Comparison of ENCODE assay signal across 15 mouse cellular contexts in genomic region chr13:24182878-24183277, GRCm38 (mm10).
DNase-seq lines count a peak whose midpoint lies in the region; ATAC-seq and TF ChIP-seq lines count a peak whose summit lies in the region.
"Had no signal": no experiment of that assay in that cellular context is flagged by ENCODE, and none has a peak within 500 bp of the region (broad histone marks: within the 10 kb centered on the region; RNA-seq: fewer than 3 reads in every experiment).

No protein-coding gene starts in this region.

- no peak overlapping the region for H3K27ac ChIP-seq in hindbrain, embryonic 11.5 days (ENCODE audit: low read depth, low read length)
- no peak overlapping the region for H3K27ac ChIP-seq in hindbrain, embryonic 13.5 days
- H3K27ac ChIP-seq in intestine, embryonic 16.5 days (ENCODE audit: low read length) = 0 out of 2 replicates have a peak overlapping the region, but pooled peaks have one; percentile 13
- H3K27ac ChIP-seq in stomach, embryonic 14.5 days (ENCODE audit: low read length) = peak overlapping the region; percentile 67
- H3K27ac ChIP-seq: embryonic facial prominence, embryonic 12.5 days; forebrain, embryonic 12.5 days; limb, embryonic 12.5 days; neural tube, embryonic 12.5 days had no signal

- no peaks in the 10 kb centered on the region for H3K36me3 ChIP-seq in hindbrain, embryonic 11.5 days (ENCODE audit: control insufficient read depth, insufficient read depth, low read length)
- no peaks in the 10 kb centered on the region for H3K36me3 ChIP-seq in hindbrain, embryonic 13.5 days
- H3K36me3 ChIP-seq in intestine, embryonic 16.5 days (ENCODE audit: control insufficient read depth, insufficient read depth, low read length) = no peaks in the 10 kb centered on the region
- H3K36me3 ChIP-seq in stomach, embryonic 14.5 days (ENCODE audit: control insufficient read depth, insufficient read depth, low read length) = no peaks in the 10 kb centered on the region
- H3K36me3 ChIP-seq: embryonic facial prominence, embryonic 12.5 days; forebrain, embryonic 12.5 days; limb, embryonic 12.5 days; neural tube, embryonic 12.5 days had no signal

- TF ChIP-seq CTCF in lung, adult 2 months (IDR thresholded peaks at IDR 0.05; ENCODE audit: insufficient read depth, low read length) = no peak

- no peak overlapping the region for H3K9ac ChIP-seq in hindbrain, embryonic 11.5 days (ENCODE audit: low read depth, low read length)
- H3K9ac ChIP-seq in hindbrain, embryonic 13.5 days = no peak overlapping the region
- no peak overlapping the region for H3K9ac ChIP-seq in intestine, embryonic 16.5 days (ENCODE audit: low read depth, low read length)
- no peak overlapping the region for H3K9ac ChIP-seq in stomach, embryonic 14.5 days (replicated peaks; ENCODE audit: low read depth, low read length)
- H3K9ac ChIP-seq: embryonic facial prominence, embryonic 12.5 days; forebrain, embryonic 12.5 days; limb, embryonic 12.5 days; neural tube, embryonic 12.5 days had no signal

- H3K27me3 ChIP-seq in hindbrain, embryonic 11.5 days (ENCODE audit: control insufficient read depth, insufficient read depth, low read length) = no peaks in the 10 kb centered on the region
- no peaks in the 10 kb centered on the region for H3K27me3 ChIP-seq in hindbrain, embryonic 13.5 days
- H3K27me3 ChIP-seq in intestine, embryonic 16.5 days (replicated peaks; ENCODE audit: control insufficient read depth, insufficient read depth, low read length) = no peaks in the 10 kb centered on the region
- H3K27me3 ChIP-seq in stomach, embryonic 14.5 days (ENCODE audit: control insufficient read depth, insufficient read depth, low read length) = no peaks in the 10 kb centered on the region
- H3K27me3 ChIP-seq: embryonic facial prominence, embryonic 12.5 days; forebrain, embryonic 12.5 days; limb, embryonic 12.5 days; neural tube, embryonic 12.5 days had no signal

- 50% methylated on average over 6 of the region's 6 CpGs for WGBS in hindbrain, embryonic 11.5 days
- 44% methylated on average over 6 of the region's 6 CpGs for WGBS in hindbrain, embryonic 13.5 days
- 42% methylated on average over 6 of the region's 6 CpGs for WGBS in lung, adult 2 months
- 30% methylated on average over 6 of the region's 6 CpGs for WGBS in intestine, embryonic 16.5 days
- 25% methylated on average over 6 of the region's 6 CpGs for WGBS in stomach, embryonic 14.5 days

- H3K4me3 ChIP-seq in hindbrain, embryonic 11.5 days (ENCODE audit: low read depth, low read length) = no peak overlapping the region
- no peak overlapping the region for H3K4me3 ChIP-seq in hindbrain, embryonic 13.5 days
- no peak overlapping the region for H3K4me3 ChIP-seq in lung, adult 2 months (replicated peaks; ENCODE audit: extremely low read depth, low read depth, low read length)
- H3K4me3 ChIP-seq in intestine, embryonic 16.5 days (ENCODE audit: low read length) = no peak overlapping the region
- no peak overlapping the region for H3K4me3 ChIP-seq in stomach, embryonic 14.5 days (ENCODE audit: low read depth, low read length)
- H3K4me3 ChIP-seq: embryonic facial prominence, embryonic 12.5 days; forebrain, embryonic 12.5 days; limb, embryonic 12.5 days; neural tube, embryonic 12.5 days had no signal

- no peaks in the 10 kb centered on the region for H3K4me1 ChIP-seq in hindbrain, embryonic 11.5 days (replicated peaks; ENCODE audit: control insufficient read depth, insufficient read depth, low read length)
- H3K4me1 ChIP-seq in hindbrain, embryonic 13.5 days (replicated peaks) = peaks cover 4% of the 10 kb centered on the region
- peaks cover 9% of the 10 kb centered on the region for H3K4me1 ChIP-seq in lung, adult 2 months (ENCODE audit: control insufficient read depth, insufficient read depth, low read length)
- peaks cover 5% of the 10 kb centered on the region; the same call in 1 of the 2 replicates for H3K4me1 ChIP-seq in intestine, embryonic 16.5 days (ENCODE audit: control insufficient read depth, insufficient read depth, low read length)
- H3K4me1 ChIP-seq in stomach, embryonic 14.5 days (ENCODE audit: control insufficient read depth, insufficient read depth, low read length) = peaks cover 3% of the 10 kb centered on the region; the same call in 1 of the 2 replicates

- no peak overlapping the region for H3K4me2 ChIP-seq in hindbrain, embryonic 11.5 days (replicated peaks; ENCODE audit: low read depth, low read length)
- no peak overlapping the region for H3K4me2 ChIP-seq in hindbrain, embryonic 13.5 days
- no peak overlapping the region for H3K4me2 ChIP-seq in intestine, embryonic 16.5 days (ENCODE audit: low read depth, low read length)
- H3K4me2 ChIP-seq in stomach, embryonic 14.5 days (replicated peaks; ENCODE audit: low read depth, low read length) = no peak overlapping the region
- H3K4me2 ChIP-seq: embryonic facial prominence, embryonic 12.5 days; forebrain, embryonic 12.5 days; limb, embryonic 12.5 days; neural tube, embryonic 12.5 days had no signal

- H3K9me3 ChIP-seq in hindbrain, embryonic 11.5 days (ENCODE audit: control insufficient read depth, low read length) = no peaks in the 10 kb centered on the region
- no peaks in the 10 kb centered on the region for H3K9me3 ChIP-seq in hindbrain, embryonic 13.5 days
- no peaks in the 10 kb centered on the region for H3K9me3 ChIP-seq in intestine, embryonic 16.5 days (ENCODE audit: control insufficient read depth, low read length)
- no peaks in the 10 kb centered on the region for H3K9me3 ChIP-seq in stomach, embryonic 14.5 days (ENCODE audit: control insufficient read depth, low read depth, low read length)
- H3K9me3 ChIP-seq: embryonic facial prominence, embryonic 12.5 days; forebrain, embryonic 12.5 days; limb, embryonic 12.5 days; neural tube, embryonic 12.5 days had no signal

- no peak for ATAC-seq in hindbrain, embryonic 11.5 days (ENCODE audit: low FRiP score)
- no peak for ATAC-seq in hindbrain, embryonic 13.5 days (ENCODE audit: low FRiP score)
- peak; percentile 66 for ATAC-seq in intestine, embryonic 16.5 days
- peak; percentile 80 for ATAC-seq in stomach, embryonic 14.5 days (ENCODE audit: insufficient number of reproducible peaks, insufficient read depth, low FRiP score, low read depth)

- TF ChIP-seq POLR2A in lung, adult 2 months (IDR thresholded peaks at IDR 0.05; ENCODE audit: borderline replicate concordance, extremely low read depth, low read depth, low read length) = no peak

- DNase-seq in hindbrain, embryonic 11.5 days (ENCODE audit: low spot score) = peak; percentile 5
- peak; percentile 26 to 55 for DNase-seq in lung, adult 18-20 months
- DNase-seq in lung, adult 2 months = no peak
- DNase-seq in right cerebral cortex, postnatal 14 days = no peak
- DNase-seq in thymus, postnatal 0 days (ENCODE audit: low spot score) = no peak
- DNase-seq: cerebellum, adult 9-10 months; layer of hippocampus, postnatal 36 days; spleen, adult 18-20 months had no signal

Comparison
In these comparisons a context has a peak if more than half of its experiments do, and no peak if none do; other contexts are left out.
1. DNase-seq: peak in hindbrain, embryonic 11.5 days (single experiment) and lung, adult 18-20 months (2 of 2); none in lung, adult 2 months (single experiment), right cerebral cortex, postnatal 14 days (single experiment) and thymus, postnatal 0 days (single experiment).
2. ATAC-seq: peak in intestine, embryonic 16.5 days (single experiment) and stomach, embryonic 14.5 days (single experiment); none in hindbrain, embryonic 11.5 days (single experiment) and hindbrain, embryonic 13.5 days (single experiment).
3. H3K27ac ChIP-seq: peak in intestine, embryonic 16.5 days (single experiment) and stomach, embryonic 14.5 days (single experiment); none in hindbrain, embryonic 11.5 days (single experiment) and hindbrain, embryonic 13.5 days (single experiment).